Mouse (Mus musculus): ENCODE results near the gene A130010J15Rik. TPM values are rescaled to one million over a fixed set of nuclear protein-coding genes. Genes with fewer than 3 reads are reported as not detected.

Gene A130010J15Rik
- total RNA-seq, 4 experiments from 2014 or later = 3.9 to 5.5 (median 4.8) TPM

- no peak for DNase-seq (ENCODE audit: low spot score)
Observed at GRCm38 (mm10) chr1:193156316-193157110, 11.3 kb upstream of the A130010J15Rik start.

DNA sequence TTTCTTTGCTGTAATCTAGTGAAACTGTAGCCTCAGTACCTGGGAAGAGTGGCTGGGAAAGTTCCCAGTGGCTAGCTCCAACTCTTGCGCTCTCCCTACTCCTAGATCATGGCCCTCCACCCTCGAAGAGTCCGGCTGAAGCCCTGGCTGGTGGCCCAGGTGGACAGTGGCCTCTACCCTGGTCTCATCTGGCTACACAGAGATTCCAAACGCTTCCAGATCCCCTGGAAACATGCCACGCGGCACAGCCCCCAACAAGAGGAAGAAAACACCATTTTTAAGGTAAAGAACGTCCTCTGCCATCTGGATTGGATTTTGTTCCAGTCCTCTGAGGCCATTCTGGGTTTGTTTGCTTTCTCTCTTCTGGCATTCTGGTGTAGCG lies 10.7 kb upstream of the A130010J15Rik start:
- DNase-seq (ENCODE audit: low spot score) = no peak

GRCm38 (mm10) chr1:193159163-193159562 lies 8.7 kb upstream of the A130010J15Rik start:
- no peak for DNase-seq (ENCODE audit: low spot score)

- DNase-seq (ENCODE audit: low spot score) = no peak
Observed at GRCm38 (mm10) chr1:193159613-193160012, 8.2 kb upstream of the A130010J15Rik start.

DNA sequence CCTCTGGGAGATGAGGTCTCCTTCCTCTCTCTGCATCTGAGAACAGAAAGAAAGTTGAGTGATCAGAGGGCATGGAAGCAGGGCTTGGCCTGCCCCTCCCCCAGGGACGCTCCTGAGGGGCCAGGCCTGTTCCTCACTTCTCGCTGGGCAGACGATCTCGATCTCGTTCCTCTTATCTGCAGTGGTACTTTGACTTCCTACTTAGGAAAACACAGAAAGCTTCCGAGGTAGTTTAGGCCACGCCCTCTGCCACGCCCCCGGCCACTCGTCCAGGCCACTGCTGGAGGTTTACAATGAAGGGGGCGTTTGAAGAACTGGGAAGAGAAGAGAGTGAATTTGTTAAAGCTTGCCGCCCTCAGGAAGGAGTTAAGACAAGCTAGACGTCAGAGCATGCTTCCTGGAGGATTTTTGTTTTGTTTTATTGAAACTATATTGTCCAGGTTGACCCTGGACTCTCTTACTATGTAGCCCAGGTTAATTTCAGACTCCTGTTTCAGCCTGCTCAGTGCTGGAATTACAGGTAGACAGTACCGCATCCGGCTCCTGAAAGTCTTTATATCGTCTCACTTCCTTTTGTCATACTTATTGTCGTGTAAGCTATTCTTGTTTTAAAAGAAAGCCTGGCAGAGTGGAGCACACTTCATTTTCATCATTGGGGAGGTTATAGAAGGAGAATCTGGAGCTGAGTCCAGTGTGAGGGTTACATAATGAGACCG lies 7.4 kb upstream of the A130010J15Rik start:
- no peak for DNase-seq (ENCODE audit: low spot score)

DNA sequence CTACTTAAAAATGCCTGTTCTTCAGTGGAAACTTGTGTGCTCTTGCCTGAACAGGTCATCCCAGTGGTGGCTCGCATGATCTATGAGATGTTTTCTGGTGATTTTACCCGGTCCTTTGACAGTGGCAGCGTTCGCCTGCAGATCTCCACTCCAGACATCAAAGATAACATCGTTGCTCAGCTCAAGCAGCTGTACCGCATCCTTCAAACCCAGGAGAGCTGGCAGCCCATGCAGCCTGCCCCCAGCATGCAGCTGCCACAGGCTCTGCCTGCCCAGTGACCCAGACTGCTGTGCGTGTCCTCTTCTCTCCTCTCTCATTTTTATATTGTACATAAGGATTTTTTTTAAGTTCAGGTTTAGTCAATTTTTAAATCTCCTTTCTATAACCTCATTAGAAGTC lies 1.4 kb downstream of the A130010J15Rik start:
- DNase-seq (ENCODE audit: low spot score) = no peak

- no peak for DNase-seq (ENCODE audit: low spot score)
Observed at GRCm38 (mm10) chr1:193169856-193170255, 2.0 kb downstream of the A130010J15Rik start.

- peak; percentile 98 for DNase-seq (ENCODE audit: low spot score)
Observed at GRCm38 (mm10) chr1:193172991-193173809, 5.4 kb downstream of the A130010J15Rik start.

DNA sequence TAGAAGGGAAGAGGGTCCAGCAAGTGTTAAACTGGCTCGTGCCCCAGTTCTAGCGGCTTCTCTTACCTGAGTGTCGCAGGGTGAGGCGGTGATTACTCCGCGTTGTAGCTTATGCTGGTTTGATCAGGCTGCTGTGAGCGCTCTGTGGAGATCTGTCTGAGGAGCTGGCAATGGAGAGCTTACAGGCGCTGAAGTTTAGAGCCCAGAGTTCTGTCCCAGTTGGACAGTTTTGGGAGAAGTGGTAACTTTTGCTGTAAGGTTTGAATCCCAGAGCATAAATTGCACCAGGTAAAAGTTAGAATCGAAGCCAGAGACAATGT lies 5.9 kb downstream of the A130010J15Rik start:
- no peak for DNase-seq (ENCODE audit: low spot score)

GRCm38 (mm10) chr1:193174143-193174733 lies 6.4 kb downstream of the A130010J15Rik start:
- no peak for DNase-seq (ENCODE audit: low spot score)

DNA sequence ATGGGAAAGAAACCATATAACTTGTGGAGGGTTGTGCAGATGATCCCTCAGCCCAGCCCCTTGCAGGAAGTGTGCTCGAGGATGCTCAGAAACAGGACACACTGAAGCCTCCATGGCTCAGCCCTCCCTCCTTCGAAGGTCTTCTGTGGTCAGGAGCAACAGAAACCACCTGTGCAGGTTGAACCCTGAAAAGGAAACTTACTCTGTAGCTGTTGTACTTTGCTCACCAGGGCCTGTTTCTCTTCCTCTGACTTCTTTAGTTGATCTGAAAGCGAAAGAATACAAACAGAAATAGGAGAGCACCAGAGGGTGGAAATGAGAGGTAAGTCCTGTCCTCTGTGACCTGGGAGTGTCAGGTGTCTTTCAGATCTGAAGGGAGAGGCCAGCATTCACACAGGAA lies 13.3 kb downstream of the A130010J15Rik start:
- DNase-seq (ENCODE audit: low spot score) = no peak

DNA sequence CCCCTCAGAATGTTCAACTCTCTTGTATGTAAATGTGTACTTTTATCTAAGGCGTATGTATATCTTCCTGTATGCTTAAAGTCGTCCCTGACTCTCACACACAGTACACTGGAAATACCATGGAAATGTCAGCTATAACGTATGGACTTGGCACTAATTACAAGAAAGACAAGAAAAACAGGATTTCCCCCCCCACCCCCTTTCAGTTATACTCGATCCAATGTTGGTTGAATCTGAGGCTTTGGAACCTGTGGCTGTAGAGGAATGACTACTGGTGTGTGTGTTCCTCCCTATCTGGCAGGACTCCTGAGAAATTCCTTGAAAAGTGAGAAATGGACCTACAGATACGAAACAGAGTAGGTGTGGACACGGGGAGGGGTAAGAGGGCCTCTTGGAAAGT lies 20.4 kb downstream of the A130010J15Rik start:
- DNase-seq (ENCODE audit: low spot score) = no peak

DNA sequence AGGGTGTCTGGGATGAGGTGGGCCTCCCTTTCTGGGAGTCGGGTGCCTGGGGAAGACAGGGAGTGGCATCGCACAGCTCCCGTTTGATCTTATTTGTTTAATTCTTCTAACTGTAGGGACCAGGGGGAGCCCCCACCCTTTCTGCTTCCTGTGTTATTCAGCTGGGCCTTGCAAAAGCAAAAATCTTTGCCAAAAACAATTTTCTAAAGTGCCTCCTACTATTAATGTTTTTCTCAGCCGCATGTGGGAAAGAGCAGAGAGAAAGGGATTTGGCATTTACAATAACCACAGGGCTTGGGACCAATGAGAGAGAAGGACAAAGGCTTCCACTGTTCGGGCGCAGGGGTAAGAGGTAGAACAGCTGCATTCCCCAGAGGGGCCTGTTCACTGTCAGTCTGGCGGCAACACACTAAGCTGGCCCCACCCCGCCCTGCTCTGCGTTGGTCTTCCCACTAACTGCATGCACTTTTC lies 21.3 kb downstream of the A130010J15Rik start:
- DNase-seq (ENCODE audit: low spot score) = peak; percentile 78

DNA sequence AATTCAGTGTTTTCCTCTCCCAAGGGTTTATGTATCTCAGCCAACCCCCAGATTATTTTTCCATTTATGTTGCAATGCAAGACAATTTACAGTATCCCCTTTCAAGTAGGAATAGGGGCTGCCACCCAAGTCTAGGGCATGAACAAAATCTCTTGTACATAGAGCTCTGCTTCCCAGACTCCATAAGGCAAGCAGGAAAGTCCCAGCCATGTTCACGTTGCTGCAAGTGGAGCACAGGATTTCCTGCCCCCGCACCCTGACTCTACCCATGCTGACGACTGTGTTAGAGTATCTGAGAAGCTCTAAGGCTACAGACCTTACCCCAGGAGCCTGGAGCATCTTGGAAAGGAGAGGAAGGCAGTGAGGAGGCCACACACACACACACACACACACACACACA lies 21.9 kb downstream of the A130010J15Rik start:
- no peak for DNase-seq (ENCODE audit: low spot score)

- peak; percentile 43 for DNase-seq (ENCODE audit: low spot score)
Observed at GRCm38 (mm10) chr1:193191675-193192283, 23.9 kb downstream of the A130010J15Rik start.

DNA sequence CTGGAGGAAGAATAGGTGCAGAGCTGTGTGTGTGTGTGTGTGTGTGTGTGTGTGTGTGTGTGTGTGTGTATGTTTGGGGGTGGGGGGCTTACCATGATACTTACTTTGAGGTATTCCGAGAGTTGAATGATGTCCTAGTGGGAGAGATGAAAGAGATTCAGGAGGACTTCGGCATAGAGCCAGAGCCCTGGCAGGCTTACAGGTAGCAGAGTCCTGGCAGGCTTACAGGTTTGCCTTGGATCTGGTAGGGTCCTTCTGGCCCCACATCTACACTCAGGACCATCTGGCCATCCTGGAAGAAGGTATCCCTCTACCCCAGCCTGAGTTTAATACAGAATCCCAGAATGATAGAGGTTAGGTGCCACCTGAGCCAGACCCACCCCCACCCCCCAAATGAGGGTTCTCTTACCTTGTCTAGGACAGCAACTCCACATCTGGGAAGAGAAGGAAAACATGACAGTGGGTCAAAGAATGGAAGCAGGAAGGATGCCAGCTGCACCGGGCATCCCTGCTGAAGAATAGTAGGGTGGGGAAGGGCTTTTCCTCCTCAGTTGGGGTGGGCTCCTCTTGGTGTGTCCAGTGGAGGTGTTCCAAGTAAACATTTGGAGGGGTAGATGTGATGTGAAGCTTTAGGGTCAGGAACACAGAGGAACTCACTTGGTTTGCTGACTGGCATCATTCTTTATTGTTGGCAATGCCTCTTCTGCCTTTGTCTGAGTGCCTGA lies 26.7 kb downstream of the A130010J15Rik start:
- no peak for DNase-seq (ENCODE audit: low spot score)

- no peak for DNase-seq (ENCODE audit: low spot score)
Observed at GRCm38 (mm10) chr1:193195169-193195810, 27.4 kb downstream of the A130010J15Rik start.

DNA sequence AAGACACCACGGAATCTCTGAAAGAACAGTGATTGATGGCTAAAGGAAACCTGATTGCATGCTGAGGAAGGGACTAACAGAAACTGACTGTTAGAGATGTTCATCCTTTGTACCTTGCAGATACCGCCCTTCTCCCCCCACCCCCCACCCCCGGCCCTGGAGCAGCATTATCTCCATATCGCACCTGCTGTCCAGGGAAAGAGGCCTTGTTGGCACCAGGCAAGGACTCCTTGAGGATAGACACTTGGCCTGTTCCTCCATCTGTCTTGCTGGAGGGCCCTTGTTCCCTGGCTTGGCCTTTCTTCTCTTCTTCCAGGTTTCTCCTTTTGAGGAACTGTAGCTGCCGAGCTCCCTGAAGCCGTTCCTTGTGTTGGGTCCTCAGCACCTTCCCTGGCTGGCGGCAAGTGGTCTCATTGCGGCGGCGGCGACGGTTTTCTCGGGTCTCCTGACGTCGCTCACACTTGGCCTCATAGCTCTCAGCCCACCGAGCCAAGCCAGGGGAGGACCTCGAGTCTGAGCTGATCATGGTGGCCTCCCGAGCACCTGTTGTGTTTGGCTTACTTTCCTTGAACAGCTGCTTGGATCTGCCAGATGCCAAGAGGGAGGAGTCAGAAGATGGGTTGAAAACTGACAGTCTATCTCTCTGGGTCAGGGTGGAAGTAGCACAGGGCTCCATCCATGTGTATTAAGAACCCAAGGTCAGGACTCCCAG lies 29.8 kb downstream of the A130010J15Rik start:
- no peak for DNase-seq (ENCODE audit: low spot score)

DNA sequence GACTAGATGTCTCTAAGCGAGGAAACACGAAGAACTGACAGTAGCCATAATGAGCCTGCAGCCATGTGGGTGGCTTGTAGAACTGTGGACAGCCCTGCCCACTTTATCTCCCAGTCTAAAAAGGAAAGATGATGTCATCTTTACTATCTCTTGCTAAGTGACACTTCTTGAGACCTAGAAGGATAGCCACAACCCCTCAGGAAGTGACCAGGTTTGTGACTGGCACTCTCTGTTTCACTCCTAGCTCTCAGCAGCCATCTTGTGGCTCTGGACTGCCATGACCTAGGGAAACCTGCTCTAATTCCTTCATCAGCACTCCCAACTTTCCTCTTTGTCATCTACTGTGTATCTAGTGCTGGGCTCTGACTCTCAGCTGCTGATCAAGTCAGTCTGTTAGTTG lies 30.5 kb downstream of the A130010J15Rik start:
- no peak for DNase-seq (ENCODE audit: low spot score)
